Mouse (Mus musculus) ES-E14 (cell line): ENCODE measurements around the gene Cmtm2a. TPM values are rescaled to one million over a fixed set of nuclear protein-coding genes. Genes with fewer than 3 reads are reported as not detected.

ENCODE experiments used
- DNase-seq: peaks from one replicate; pipeline ENCODE4 v3.0.0-alpha.2; 2013; ENCODE audit warnings: low read depth, low spot score
- H3K27ac ChIP-seq: 2 replicates; pipeline ENCODE4 v1.5.1; 2012; ENCODE audit warnings: low read depth, mild to moderate bottlenecking, low read length, moderate library complexity, mixed read lengths; ENCODE audit not compliant: poor library complexity, insufficient read depth, severe bottlenecking
- H3K36me3 ChIP-seq: 2 replicates; pipeline ENCODE4 v1.6.1; 2012; ENCODE audit warnings: mild to moderate bottlenecking, low read length, moderate library complexity, mixed read lengths; ENCODE audit not compliant: control insufficient read depth, poor library complexity, insufficient read depth, severe bottlenecking
- H3K4me1 ChIP-seq, 2 experiments: fragments of 150-350 bp in 1 of 2; sonication (generic) in 1 of 2; 2 replicates each; pipeline ENCODE4 v1.6.1; 2012; ENCODE audit warnings: low read length in 2 of 2, mild to moderate bottlenecking in 1 of 2, mixed read lengths in 1 of 2; ENCODE audit not compliant: control insufficient read depth in 2 of 2, insufficient read depth in 2 of 2, poor library complexity in 1 of 2
- H3K4me3 ChIP-seq, 2 experiments: fragments of 150-350 bp in 1 of 2; sonication (generic) in 1 of 2; 2 replicates each; pipeline ENCODE4 v1.5.1; 2012; ENCODE audit warnings: low read length in 2 of 2, low read depth in 1 of 2, mild to moderate bottlenecking in 1 of 2, mixed read lengths in 1 of 2; ENCODE audit not compliant: insufficient read depth in 1 of 2, poor library complexity in 1 of 2, severe bottlenecking in 1 of 2
- H3K9ac ChIP-seq: 2 replicates; pipeline ENCODE4 v1.6.1; 2012; ENCODE audit warnings: low read depth, mild to moderate bottlenecking, low read length, mixed read lengths; ENCODE audit not compliant: poor library complexity, insufficient read depth, severe bottlenecking
- H3K9me3 ChIP-seq: fragments of 150-350 bp; sonication (generic); 2 replicates; pipeline ENCODE4 v1.6.1; 2012; ENCODE audit warnings: low read depth, mild to moderate bottlenecking, low read length; ENCODE audit not compliant: control insufficient read depth, insufficient read depth
- CHD2 ChIP-seq: IDR thresholded peaks from 2 replicates; pipeline ENCODE4 v1.6.1; 2014; ENCODE audit warnings: mild to moderate bottlenecking, low read depth, low read length, inconsistent platforms
- HCFC1 ChIP-seq: IDR thresholded peaks from 2 replicates; pipeline ENCODE4 v1.6.1; 2012; ENCODE audit warnings: low read length, inconsistent platforms, borderline replicate concordance; ENCODE audit not compliant: insufficient read depth
- MAFK ChIP-seq: IDR thresholded peaks from 2 replicates; pipeline ENCODE4 v1.6.1; 2014; ENCODE audit warnings: mild to moderate bottlenecking, low read depth, low read length, inconsistent platforms; ENCODE audit not compliant: insufficient read depth
- ZC3H11A ChIP-seq: IDR thresholded peaks from 2 replicates; pipeline ENCODE4 v1.6.1; 2012; ENCODE audit warnings: low read depth, mild to moderate bottlenecking, inconsistent platforms, low read length, borderline replicate concordance
- ZNF384 ChIP-seq: IDR thresholded peaks from 2 replicates; pipeline ENCODE4 v1.6.1; 2012; ENCODE audit warnings: low read depth, low read length, inconsistent platforms
- in situ Hi-C, 2 experiments: fragments of 600-800 bp; cut with MboI; formaldehyde crosslinking; loops; one replicate each; pipeline ENCODE4 v1.15.1; 2025; ENCODE audit warnings: low sequenced_read_pairs in 2 of 2, inconsistent platforms in 1 of 2; ENCODE audit not compliant: unreplicated experiment in 2 of 2
- total RNA-seq: library from RNA; depleted of rRNA; stranded (reverse); fragments of 300-350 nt; gene quantifications from 2 replicates; pipeline ENCODE4 v1.2.3, GENCODE M21; 2012; rRNA removed

Cmtm2a gene
- total RNA-seq, 1 experiment = not detected

DNA sequence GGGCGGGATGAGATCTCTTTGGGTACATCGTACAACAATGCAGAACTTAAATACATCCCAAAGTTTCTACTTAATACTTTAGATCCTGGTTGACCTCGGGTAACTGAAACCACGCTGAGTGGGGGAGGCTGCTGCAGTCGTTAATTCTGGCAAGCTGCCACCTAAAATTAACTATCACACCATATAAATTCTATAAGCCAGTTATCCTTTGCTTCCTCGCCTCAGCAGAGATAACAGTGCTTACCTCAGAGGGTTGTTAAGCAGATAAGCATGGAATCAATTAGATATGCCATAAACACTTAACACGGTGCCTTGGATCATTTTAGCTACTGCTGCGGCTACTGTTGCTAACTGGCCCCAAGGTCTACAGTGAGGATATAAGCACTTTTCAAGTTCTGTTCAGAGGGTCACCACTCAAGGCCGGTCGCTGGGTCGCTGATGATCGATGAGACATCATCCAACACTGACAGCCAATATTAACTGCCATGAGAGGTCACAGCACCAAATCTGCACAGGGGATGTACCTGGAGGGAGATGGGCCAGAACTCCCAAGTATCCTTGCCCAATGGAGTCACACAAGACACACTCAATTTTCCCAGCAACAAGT lies 50.8 kb downstream of the Cmtm2a start:
- H3K27ac ChIP-seq = no peak overlapping the region
- peaks cover 25% of the 10 kb centered on the region for H3K36me3 ChIP-seq
- H3K9ac ChIP-seq = no peak overlapping the region
- H3K9me3 ChIP-seq = no peaks in the 10 kb centered on the region
- H3K4me3 ChIP-seq = no peak overlapping the region
- H3K4me1 ChIP-seq = peaks cover 0 to 2% of the 10 kb centered on the region in 2 experiments; a peak in 1 of 4 replicates
- TF ChIP-seq MAFK (no peak), ZC3H11A (no peak), HCFC1 (no peak), CHD2 (no peak), ZNF384 (no peak)
- in situ Hi-C loops = no loop called here
- DNase-seq = no peak

DNA sequence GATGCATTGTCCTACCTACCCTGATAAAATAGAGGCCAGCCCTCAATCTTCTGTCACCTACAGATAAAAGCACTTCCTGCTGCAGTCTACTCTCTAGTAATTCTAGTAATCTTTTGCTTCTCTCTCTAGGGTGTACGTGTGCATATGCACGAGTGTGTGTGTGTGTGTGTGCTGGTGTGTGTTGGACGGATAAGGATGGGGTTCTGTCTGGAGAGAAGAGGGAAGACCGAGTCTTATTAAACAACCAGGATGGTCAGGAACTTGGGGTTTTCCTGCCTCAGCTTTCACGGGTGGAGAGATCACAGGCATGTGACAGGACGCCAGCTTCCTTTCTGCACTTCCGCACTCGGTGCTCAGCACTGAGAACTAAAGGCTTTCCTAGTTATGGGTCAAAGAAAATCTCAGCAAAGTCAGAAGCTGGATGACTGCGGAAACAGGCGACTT lies 53.5 kb downstream of the Cmtm2a start:
- H3K36me3 ChIP-seq = peaks cover 26% of the 10 kb centered on the region
- in situ Hi-C loops = no loop called here
- no peak for DNase-seq
- no peak overlapping the region for H3K4me3 ChIP-seq
- H3K4me1 ChIP-seq = no peaks in the 10 kb centered on the region
- no peaks in the 10 kb centered on the region for H3K9me3 ChIP-seq
- TF ChIP-seq ZC3H11A = no peak
- TF ChIP-seq HCFC1 = no peak
- TF ChIP-seq MAFK = no peak
- no peak for TF ChIP-seq CHD2
- no peak for TF ChIP-seq ZNF384
- H3K27ac ChIP-seq = no peak overlapping the region
- H3K9ac ChIP-seq = no peak overlapping the region

DNA sequence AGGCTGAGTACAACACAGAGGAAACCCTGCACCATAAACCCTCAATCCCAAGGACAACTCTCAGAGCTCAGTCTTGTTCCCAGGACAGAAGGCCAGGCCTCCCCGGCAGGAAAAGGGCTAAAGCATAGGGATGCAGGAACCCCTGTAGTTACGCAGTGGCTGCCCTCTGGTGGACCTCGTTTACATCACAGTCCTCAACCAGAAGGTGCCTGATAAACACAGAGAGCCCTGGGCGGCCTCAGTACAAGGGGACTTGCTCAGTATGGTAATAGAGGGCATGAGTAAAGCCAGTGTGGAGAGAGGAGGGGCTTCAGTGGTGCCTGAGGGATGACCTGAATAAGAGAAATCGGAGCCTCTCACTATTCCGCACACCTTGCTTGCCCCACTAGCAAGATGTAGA lies 58.4 kb downstream of the Cmtm2a start:
- no peaks in the 10 kb centered on the region for H3K9me3 ChIP-seq
- no peak overlapping the region for H3K27ac ChIP-seq
- no peaks in the 10 kb centered on the region for H3K4me1 ChIP-seq
- DNase-seq = no peak
- peaks cover 18% of the 10 kb centered on the region for H3K36me3 ChIP-seq
- H3K9ac ChIP-seq = no peak overlapping the region
- no peak overlapping the region for H3K4me3 ChIP-seq
- TF ChIP-seq HCFC1 (no peak), CHD2 (no peak), MAFK (no peak), ZNF384 (no peak), ZC3H11A (no peak)
- in situ Hi-C loops = no loop called here

DNA sequence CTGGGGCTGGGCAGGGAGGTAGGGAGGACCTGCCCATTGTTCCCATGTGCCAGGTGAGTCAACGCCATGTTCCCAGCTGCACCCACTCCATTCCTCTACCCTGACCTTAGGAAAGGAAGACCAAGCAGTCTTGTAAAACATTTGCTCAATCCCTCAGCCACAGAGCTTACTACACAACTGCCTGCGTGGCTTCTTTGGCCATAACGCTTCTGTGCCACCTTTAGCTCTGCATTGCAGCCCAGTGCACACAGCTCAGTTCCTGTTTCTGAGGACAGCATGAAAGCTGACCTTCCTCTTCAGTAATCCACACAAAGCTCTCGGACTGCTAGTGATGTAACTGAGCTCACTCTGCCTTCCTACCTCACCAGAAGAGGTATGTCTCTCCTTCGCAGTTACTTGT lies 60.1 kb downstream of the Cmtm2a start:
- TF ChIP-seq HCFC1 = no peak
- no peak for TF ChIP-seq MAFK
- no peak for TF ChIP-seq CHD2
- TF ChIP-seq ZNF384 = no peak
- TF ChIP-seq ZC3H11A = no peak
- DNase-seq = no peak
- in situ Hi-C loops = no loop called here
- Histone ChIP-seq H3K4me3 (no peak overlapping the region), H3K36me3 (peaks cover 19% of the 10 kb centered on the region; the same call in 1 of the 2 replicates), H3K9ac (no peak overlapping the region), H3K4me1 (no peaks in the 10 kb centered on the region), H3K9me3 (no peaks in the 10 kb centered on the region), H3K27ac (no peak overlapping the region)

- H3K9ac ChIP-seq = no peak overlapping the region
- H3K36me3 ChIP-seq = peaks cover 23% of the 10 kb centered on the region
- H3K27ac ChIP-seq = no peak overlapping the region
- in situ Hi-C loops = no loop called here
- TF ChIP-seq CHD2 (no peak), HCFC1 (no peak), ZNF384 (no peak), MAFK (no peak), ZC3H11A (no peak)
- no peaks in the 10 kb centered on the region for H3K4me1 ChIP-seq
- no peak overlapping the region for H3K4me3 ChIP-seq
- DNase-seq = no peak
- H3K9me3 ChIP-seq = no peaks in the 10 kb centered on the region
Measured at GRCm38 (mm10) chr8:104232039-104232438, 60.9 kb downstream of the Cmtm2a start.

Other genes with a start within 250 kb of the Cmtm2a start
- gene Cdh5, start 191.6 kb downstream of the Cmtm2a start, total RNA-seq = 0.16 and 2.0 TPM in 2 replicates
- 0.09 and 0.11 TPM in 2 replicates for gene Bean1, start 122.7 kb downstream of the Cmtm2a start, total RNA-seq
- 8.7 and 9.8 TPM in 2 replicates for gene Tk2, start 44.6 kb downstream of the Cmtm2a start, total RNA-seq
- 33.0 and 42.7 TPM in 2 replicates for gene Cklf, start 42.3 kb downstream of the Cmtm2a start, total RNA-seq
- gene Gm45711, start 16.9 kb upstream of the Cmtm2a start, total RNA-seq = not detected in 2 replicates
- not detected in 2 replicates for gene Cmtm1, start 17.0 kb upstream of the Cmtm2a start, total RNA-seq
- gene Gm11020, start 28.4 kb upstream of the Cmtm2a start, total RNA-seq = not detected in 2 replicates
- gene Cmtm2b, start 29.0 kb upstream of the Cmtm2a start, total RNA-seq = not detected in 2 replicates
- 8.0 and 12.6 TPM in 2 replicates for gene Cmtm3, start 46.2 kb upstream of the Cmtm2a start, total RNA-seq
- 20.5 and 21.3 TPM in 2 replicates for gene Cmtm4, start 102.6 kb upstream of the Cmtm2a start, total RNA-seq
- gene Dync1li2, start 149.9 kb upstream of the Cmtm2a start, total RNA-seq = 27.5 and 28.9 TPM in 2 replicates
- gene Terb1, start 216.7 kb upstream of the Cmtm2a start, total RNA-seq = 0.26 and 0.45 TPM in 2 replicates
- 29.9 and 42.8 TPM in 2 replicates for gene Nae1, start 241.5 kb upstream of the Cmtm2a start, total RNA-seq
- 0.90 and 1.1 TPM in 2 replicates for gene Car7, start 241.5 kb upstream of the Cmtm2a start, total RNA-seq